Mouse (Mus musculus) liver, embryonic 15.5 days (tissue): ENCODE measurements at regions not wholly inside any gene's neighbourhood (a gene's known extent, or its start where the extent isn't known, plus 50 kb on each side); places are given as distances from the start of the nearest gene placed in this dataset.

ENCODE experiments used
- ATAC-seq: fragments of 200-750 bp; cut with Nextera tagmentation; 2 replicates; pipeline ENCODE4 v1.8.0; 2017; ENCODE audit warnings: moderate number of reproducible peaks, mild to moderate bottlenecking, moderate library complexity; ENCODE audit not compliant: insufficient read depth
- H3K27ac ChIP-seq: fragments of 300-500 bp; sonication (generic); replicated peaks from 2 replicates; pipeline ENCODE4 v1.5.1; 2015; ENCODE audit warnings: mild to moderate bottlenecking, inconsistent platforms
- H3K27me3 ChIP-seq: fragments of 300-500 bp; sonication (generic); 2 replicates; pipeline ENCODE4 v1.6.1; 2015; ENCODE audit warnings: mild to moderate bottlenecking, inconsistent platforms
- H3K36me3 ChIP-seq: fragments of 300-500 bp; sonication (generic); replicated peaks from 2 replicates; pipeline ENCODE4 v1.6.1; 2015; ENCODE audit warnings: moderate library complexity, mild to moderate bottlenecking, inconsistent platforms
- H3K4me1 ChIP-seq: fragments of 300-500 bp; sonication (generic); replicated peaks from 2 replicates; pipeline ENCODE4 v1.6.1; 2015; ENCODE audit warnings: inconsistent platforms
- H3K4me2 ChIP-seq: fragments of 300-500 bp; sonication (generic); 2 replicates; pipeline ENCODE4 v1.6.1; 2015; ENCODE audit warnings: moderate library complexity, mild to moderate bottlenecking, inconsistent platforms
- H3K4me3 ChIP-seq: fragments of 300-500 bp; sonication (generic); replicated peaks from 2 replicates; pipeline ENCODE4 v1.5.1; 2015; ENCODE audit warnings: mild to moderate bottlenecking, inconsistent platforms
- H3K9ac ChIP-seq: fragments of 300-500 bp; sonication (generic); 2 replicates; pipeline ENCODE4 v1.6.1; 2015; ENCODE audit warnings: moderate library complexity, mild to moderate bottlenecking, inconsistent platforms
- H3K9me3 ChIP-seq: fragments of 300-500 bp; sonication (generic); replicated peaks from 2 replicates; pipeline ENCODE4 v1.6.1; 2016; ENCODE audit warnings: inconsistent platforms
- WGBS: fragments of 180-500 bp; shearing (Covaris S2); methylation state at CpG from one replicate; pipeline ENCODE4 v1.1.7; 2015; ENCODE audit warnings: mixed read lengths; ENCODE audit not compliant: insufficient replicate concordance; 5-methylcytosine and 5-hydroxymethylcytosine counted together

GRCm38 (mm10) chr1:72108678-72109077 is 103.4 kb downstream of the Mreg start:
- 53% methylated on average over 8 of the region's 8 CpGs for whole genome bisulfite sequencing
- Histone ChIP-seq H3K27me3 (no peaks in the 10 kb centered on the region), H3K4me1 (no peaks in the 10 kb centered on the region), H3K36me3 (no peaks in the 10 kb centered on the region), H3K9ac (no peak overlapping the region), H3K4me3 (no peak overlapping the region), H3K4me2 (no peak overlapping the region), H3K9me3 (no peaks in the 10 kb centered on the region), H3K27ac (no peak overlapping the region)
- no peak for ATAC-seq

- Histone ChIP-seq H3K27ac (no peak overlapping the region), H3K27me3 (no peaks in the 10 kb centered on the region), H3K9ac (no peak overlapping the region), H3K4me2 (no peak overlapping the region), H3K36me3 (no peaks in the 10 kb centered on the region), H3K4me3 (no peak overlapping the region), H3K4me1 (no peaks in the 10 kb centered on the region), H3K9me3 (no peaks in the 10 kb centered on the region)
- WGBS = 49% methylated on average over 7 of the region's 7 CpGs
- no peak for ATAC-seq
These were observed 105.0 kb downstream of the Mreg start for GRCm38 (mm10) chr1:72107125-72107524.

GRCm38 (mm10) chr1:72106655-72107054 is 105.5 kb downstream of the Mreg start:
- ATAC-seq = 0 out of 2 replicates have a peak, but pooled peaks have one; percentile 40
- Histone ChIP-seq H3K36me3 (no peaks in the 10 kb centered on the region), H3K27ac (no peak overlapping the region), H3K9me3 (no peaks in the 10 kb centered on the region), H3K4me3 (no peak overlapping the region), H3K4me2 (no peak overlapping the region), H3K27me3 (no peaks in the 10 kb centered on the region), H3K9ac (no peak overlapping the region), H3K4me1 (no peaks in the 10 kb centered on the region)
- WGBS = 42% methylated on average over 4 of the region's 4 CpGs

- Histone ChIP-seq H3K9me3 (no peaks in the 10 kb centered on the region), H3K4me3 (no peak overlapping the region), H3K27me3 (no peaks in the 10 kb centered on the region), H3K36me3 (no peaks in the 10 kb centered on the region), H3K4me2 (no peak overlapping the region), H3K4me1 (no peaks in the 10 kb centered on the region), H3K27ac (no peak overlapping the region), H3K9ac (no peak overlapping the region)
- WGBS = 57% methylated on average over 5 of the region's 5 CpGs
- no peak for ATAC-seq
These were observed 106.6 kb downstream of the Mreg start for GRCm38 (mm10) chr1:72105435-72106057.

- Histone ChIP-seq H3K36me3 (no peaks in the 10 kb centered on the region), H3K9me3 (no peaks in the 10 kb centered on the region), H3K9ac (no peak overlapping the region), H3K4me1 (no peaks in the 10 kb centered on the region), H3K27ac (no peak overlapping the region), H3K4me3 (no peak overlapping the region), H3K4me2 (no peak overlapping the region), H3K27me3 (no peaks in the 10 kb centered on the region)
- no peak for ATAC-seq
- 26% methylated on average over 6 of the region's 6 CpGs for WGBS
These were observed 108.1 kb downstream of the Mreg start for GRCm38 (mm10) chr1:72103962-72104361.

- Histone ChIP-seq H3K36me3 (no peaks in the 10 kb centered on the region), H3K27ac (no peak overlapping the region), H3K9ac (no peak overlapping the region), H3K4me3 (no peak overlapping the region), H3K27me3 (no peaks in the 10 kb centered on the region), H3K4me1 (no peaks in the 10 kb centered on the region), H3K4me2 (no peak overlapping the region), H3K9me3 (no peaks in the 10 kb centered on the region)
- no peak for ATAC-seq
- WGBS = 65% methylated on average over 6 of the region's 6 CpGs
These were observed 108.7 kb downstream of the Mreg start for GRCm38 (mm10) chr1:72103387-72103786.

- H3K9ac ChIP-seq = no peak overlapping the region
- no peaks in the 10 kb centered on the region for H3K36me3 ChIP-seq
- no peaks in the 10 kb centered on the region for H3K4me1 ChIP-seq
- H3K9me3 ChIP-seq = no peaks in the 10 kb centered on the region
- no peak overlapping the region for H3K4me3 ChIP-seq
- WGBS = 60% methylated on average over 5 of the region's 5 CpGs
- no peak for ATAC-seq
- H3K4me2 ChIP-seq = no peak overlapping the region
- H3K27me3 ChIP-seq = no peaks in the 10 kb centered on the region
- H3K27ac ChIP-seq = no peak overlapping the region
These were observed 112.7 kb downstream of the Mreg start for GRCm38 (mm10) chr1:72099447-72099846.

GRCm38 (mm10) chr1:72091344-72091743 is 120.8 kb downstream of the Mreg start:
- no peak for ATAC-seq

GRCm38 (mm10) chr1:72085661-72086060 is 126.4 kb downstream of the Mreg start:
- Histone ChIP-seq H3K9me3 (no peaks in the 10 kb centered on the region), H3K27ac (no peak overlapping the region), H3K36me3 (no peaks in the 10 kb centered on the region), H3K4me1 (no peaks in the 10 kb centered on the region), H3K9ac (no peak overlapping the region), H3K27me3 (no peaks in the 10 kb centered on the region), H3K4me3 (no peak overlapping the region), H3K4me2 (no peak overlapping the region)
- no peak for ATAC-seq
- WGBS = 62% methylated on average over 6 of the region's 6 CpGs

More at GRCm38 (mm10) chr1:72091344-72091743, 120.8 kb downstream of the Mreg start:
- no peak overlapping the region for H3K4me2 ChIP-seq
- H3K9me3 ChIP-seq = no peaks in the 10 kb centered on the region
- H3K9ac ChIP-seq = no peak overlapping the region
- no peak overlapping the region for H3K4me3 ChIP-seq
- H3K27me3 ChIP-seq = no peaks in the 10 kb centered on the region
- no peaks in the 10 kb centered on the region for H3K4me1 ChIP-seq
- 53% methylated on average over 2 of the region's 2 CpGs for WGBS
- H3K27ac ChIP-seq = no peak overlapping the region
- H3K36me3 ChIP-seq = no peaks in the 10 kb centered on the region

- Histone ChIP-seq H3K27me3 (no peaks in the 10 kb centered on the region), H3K27ac (no peak overlapping the region), H3K9ac (no peak overlapping the region), H3K36me3 (no peaks in the 10 kb centered on the region), H3K4me1 (no peaks in the 10 kb centered on the region), H3K4me3 (no peak overlapping the region), H3K4me2 (no peak overlapping the region), H3K9me3 (no peaks in the 10 kb centered on the region)
- 63% methylated on average over 3 of the region's 3 CpGs for WGBS
- no peak for ATAC-seq
These were observed 127.9 kb downstream of the Mreg start for GRCm38 (mm10) chr1:72084219-72084618.

- Histone ChIP-seq H3K27ac (no peak overlapping the region), H3K4me2 (no peak overlapping the region), H3K36me3 (no peaks in the 10 kb centered on the region), H3K4me1 (no peaks in the 10 kb centered on the region), H3K9ac (no peak overlapping the region), H3K4me3 (no peak overlapping the region), H3K27me3 (no peaks in the 10 kb centered on the region), H3K9me3 (no peaks in the 10 kb centered on the region)
- no peak for ATAC-seq
- WGBS = 65% methylated on average over 4 of the region's 4 CpGs
These were observed 129.7 kb downstream of the Mreg start for GRCm38 (mm10) chr1:72082366-72082765.

GRCm38 (mm10) chr1:72081811-72082210 is 130.3 kb downstream of the Mreg start:
- H3K9ac ChIP-seq = no peak overlapping the region
- H3K27me3 ChIP-seq = no peaks in the 10 kb centered on the region
- no peak overlapping the region for H3K4me2 ChIP-seq
- H3K4me1 ChIP-seq = no peaks in the 10 kb centered on the region
- 68% methylated on average over 5 of the region's 5 CpGs for WGBS
- H3K36me3 ChIP-seq = no peaks in the 10 kb centered on the region
- no peak overlapping the region for H3K27ac ChIP-seq
- no peaks in the 10 kb centered on the region for H3K9me3 ChIP-seq
- no peak for ATAC-seq
- H3K4me3 ChIP-seq = no peak overlapping the region
